Mouse (Mus musculus): ENCODE results near the gene Ppp1r15b. TPM values are rescaled to one million over a fixed set of nuclear protein-coding genes. Genes with fewer than 3 reads are reported as not detected.

Ppp1r15b gene
- polyA plus RNA-seq, 1 experiment from 2014 or later, result 22.2 TPM

DNA sequence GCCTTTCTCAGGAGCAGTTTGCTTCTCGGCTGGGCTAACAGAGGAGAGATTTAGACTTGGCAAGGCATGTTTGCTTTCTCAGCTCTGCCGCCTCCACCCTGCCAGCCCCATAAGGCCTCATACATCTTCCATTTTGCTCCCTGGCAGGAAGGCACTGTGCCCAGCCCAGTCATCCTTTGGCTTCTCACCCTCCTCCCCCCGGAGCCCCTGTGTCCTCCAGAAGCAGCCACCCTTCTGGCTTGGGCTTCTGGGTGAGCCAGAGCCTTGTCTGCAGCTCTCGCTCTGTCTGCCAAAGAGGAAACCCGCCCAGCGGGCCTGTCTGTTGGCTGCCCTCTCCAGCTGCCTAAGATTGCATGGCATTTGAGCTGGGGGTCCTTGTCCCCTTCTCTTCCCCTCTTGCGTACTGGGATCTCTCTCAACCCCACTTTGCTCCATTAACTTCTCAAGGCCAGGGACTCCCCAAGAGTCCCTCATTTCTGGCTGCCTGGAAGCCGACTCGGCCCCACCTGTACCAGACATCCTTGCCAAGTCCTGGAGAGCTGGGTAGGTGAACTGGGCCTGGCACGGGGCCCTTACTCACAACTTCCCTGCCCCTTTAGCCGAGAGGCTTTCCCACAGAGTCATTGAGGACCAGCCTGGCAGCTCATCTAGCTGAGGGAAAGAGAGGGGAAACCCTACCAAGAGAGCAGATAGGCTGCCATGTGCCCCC is 47.9 kb downstream of the Ppp1r15b start:
- Histone ChIP-seq H3K4me1 (ENCODE audit: control insufficient read depth, insufficient read depth, low read depth, low read length) (peaks cover 13% of the 10 kb centered on the region), H3K36me3 (ENCODE audit: control insufficient read depth, insufficient read depth, low read length) (no peaks in the 10 kb centered on the region), H3K27me3 (replicated peaks; ENCODE audit: control insufficient read depth, insufficient read depth, low read length) (no peaks in the 10 kb centered on the region), H3K4me3 (ENCODE audit: low read length) (no peak overlapping the region), H3K27ac (ENCODE audit: low read depth, low read length) (no peak overlapping the region; the same call in 1 of the 2 replicates), H3K9me3 (ENCODE audit: control insufficient read depth, low read length) (no peaks in the 10 kb centered on the region), H3K4me2 (ENCODE audit: low read length) (no peak overlapping the region), H3K9ac (ENCODE audit: low read depth, low read length) (no peak overlapping the region)
- WGBS, result 55% methylated on average over 11 of the region's 11 CpGs
- peak; percentile 57 for ATAC-seq

DNA sequence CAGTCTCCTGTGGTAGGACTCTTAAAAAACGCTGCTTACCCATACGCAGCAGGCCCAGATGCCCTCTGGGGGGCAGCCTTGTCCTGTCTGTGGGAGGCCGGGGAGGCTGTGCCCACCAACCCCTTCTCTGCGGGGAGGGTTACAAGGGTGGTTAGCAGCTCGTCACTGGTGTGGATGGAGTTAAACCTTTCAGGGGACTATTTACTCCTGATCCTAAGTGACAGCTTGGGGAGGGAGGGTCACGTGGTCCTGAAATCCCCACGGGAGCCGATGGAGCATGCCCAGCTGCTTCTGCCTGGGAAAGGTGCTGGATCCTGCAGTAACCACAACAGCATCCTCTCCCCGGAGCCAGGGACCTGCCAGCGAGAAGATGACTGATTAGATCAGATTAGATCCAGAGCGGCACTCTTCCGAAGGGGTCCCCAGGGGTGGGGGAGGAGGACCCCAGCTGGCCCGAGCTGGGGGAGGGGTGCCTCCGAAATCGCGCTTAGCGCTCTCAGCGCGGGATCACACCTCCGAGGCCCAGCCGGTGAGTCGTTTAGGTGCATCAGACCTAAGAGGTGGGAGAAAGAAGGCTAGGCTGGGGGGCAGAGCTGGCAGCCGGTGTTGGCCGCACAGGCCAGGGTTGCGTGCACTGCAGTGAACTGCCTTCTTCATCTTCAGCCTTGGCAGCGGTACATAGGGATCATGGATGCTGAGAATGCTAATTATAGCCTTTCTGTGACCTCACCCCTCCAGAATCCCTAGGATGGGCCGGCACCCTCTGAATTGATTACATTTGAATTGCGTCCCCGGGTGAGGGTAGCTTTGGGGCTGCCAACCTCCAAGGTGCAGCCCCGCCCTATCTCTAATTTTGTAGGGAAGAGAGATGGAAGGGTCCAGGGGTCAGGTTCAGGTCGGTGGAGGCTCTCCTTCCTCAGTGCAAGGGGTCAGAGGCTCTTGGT is 50.4 kb downstream of the Ppp1r15b start:
- H3K9ac ChIP-seq (ENCODE audit: low read depth, low read length), result peak overlapping the region; percentile 67
- H3K4me1 ChIP-seq (ENCODE audit: control insufficient read depth, insufficient read depth, low read depth, low read length), result peaks cover 13% of the 10 kb centered on the region
- H3K36me3 ChIP-seq (ENCODE audit: control insufficient read depth, insufficient read depth, low read length), result no peaks in the 10 kb centered on the region
- peak; percentile 83 for ATAC-seq
- peak overlapping the region; percentile 91 for H3K27ac ChIP-seq (ENCODE audit: low read depth, low read length)
- WGBS, result under 1% methylated on average over 31 of the region's 31 CpGs
- H3K4me2 ChIP-seq (ENCODE audit: low read length), result peak overlapping the region; percentile 82
- peak overlapping the region; percentile 74 for H3K4me3 ChIP-seq (ENCODE audit: low read length)
- no peaks in the 10 kb centered on the region for H3K27me3 ChIP-seq (replicated peaks; ENCODE audit: control insufficient read depth, insufficient read depth, low read length)
- H3K9me3 ChIP-seq (ENCODE audit: control insufficient read depth, low read length), result no peaks in the 10 kb centered on the region

- H3K4me1 ChIP-seq (ENCODE audit: control insufficient read depth, insufficient read depth, low read depth, low read length), result peaks cover 18% of the 10 kb centered on the region
- peak; percentile 53 for ATAC-seq
- H3K4me3 ChIP-seq (ENCODE audit: low read length), result peak overlapping the region; percentile 74
- no peaks in the 10 kb centered on the region for H3K9me3 ChIP-seq (ENCODE audit: control insufficient read depth, low read length)
- no peaks in the 10 kb centered on the region for H3K27me3 ChIP-seq (replicated peaks; ENCODE audit: control insufficient read depth, insufficient read depth, low read length)
- H3K36me3 ChIP-seq (ENCODE audit: control insufficient read depth, insufficient read depth, low read length), result no peaks in the 10 kb centered on the region
- peak overlapping the region; percentile 67 for H3K9ac ChIP-seq (ENCODE audit: low read depth, low read length)
- under 1% methylated on average over 24 of the region's 25 CpGs for WGBS
- H3K4me2 ChIP-seq (ENCODE audit: low read length), result peak overlapping the region; percentile 82
- H3K27ac ChIP-seq (ENCODE audit: low read depth, low read length), result peak overlapping the region; percentile 91
Observed at GRCm38 (mm10) chr1:133182016-133182705, 51.2 kb downstream of the Ppp1r15b start.

- 2% methylated on average over 13 of the region's 16 CpGs for WGBS
Observed at GRCm38 (mm10) chr1:133182706-133183095, 51.8 kb downstream of the Ppp1r15b start.

GRCm38 (mm10) chr1:133183141-133183925 is 52.4 kb downstream of the Ppp1r15b start:
- no peaks in the 10 kb centered on the region for H3K9me3 ChIP-seq (ENCODE audit: control insufficient read depth, low read length)

More at GRCm38 (mm10) chr1:133182706-133183095, 51.8 kb downstream of the Ppp1r15b start:
- H3K27ac ChIP-seq (ENCODE audit: low read depth, low read length), result peak overlapping the region; percentile 91
- peak overlapping the region; percentile 74 for H3K4me3 ChIP-seq (ENCODE audit: low read length)
- peak overlapping the region; percentile 82 for H3K4me2 ChIP-seq (ENCODE audit: low read length)
- H3K27me3 ChIP-seq (replicated peaks; ENCODE audit: control insufficient read depth, insufficient read depth, low read length), result no peaks in the 10 kb centered on the region
- H3K4me1 ChIP-seq (ENCODE audit: control insufficient read depth, insufficient read depth, low read depth, low read length), result peaks cover 21% of the 10 kb centered on the region
- peak overlapping the region; percentile 67 for H3K9ac ChIP-seq (ENCODE audit: low read depth, low read length)
- ATAC-seq, result peak; percentile 34
- no peaks in the 10 kb centered on the region for H3K36me3 ChIP-seq (ENCODE audit: control insufficient read depth, insufficient read depth, low read length)
- no peaks in the 10 kb centered on the region for H3K9me3 ChIP-seq (ENCODE audit: control insufficient read depth, low read length)

DNA sequence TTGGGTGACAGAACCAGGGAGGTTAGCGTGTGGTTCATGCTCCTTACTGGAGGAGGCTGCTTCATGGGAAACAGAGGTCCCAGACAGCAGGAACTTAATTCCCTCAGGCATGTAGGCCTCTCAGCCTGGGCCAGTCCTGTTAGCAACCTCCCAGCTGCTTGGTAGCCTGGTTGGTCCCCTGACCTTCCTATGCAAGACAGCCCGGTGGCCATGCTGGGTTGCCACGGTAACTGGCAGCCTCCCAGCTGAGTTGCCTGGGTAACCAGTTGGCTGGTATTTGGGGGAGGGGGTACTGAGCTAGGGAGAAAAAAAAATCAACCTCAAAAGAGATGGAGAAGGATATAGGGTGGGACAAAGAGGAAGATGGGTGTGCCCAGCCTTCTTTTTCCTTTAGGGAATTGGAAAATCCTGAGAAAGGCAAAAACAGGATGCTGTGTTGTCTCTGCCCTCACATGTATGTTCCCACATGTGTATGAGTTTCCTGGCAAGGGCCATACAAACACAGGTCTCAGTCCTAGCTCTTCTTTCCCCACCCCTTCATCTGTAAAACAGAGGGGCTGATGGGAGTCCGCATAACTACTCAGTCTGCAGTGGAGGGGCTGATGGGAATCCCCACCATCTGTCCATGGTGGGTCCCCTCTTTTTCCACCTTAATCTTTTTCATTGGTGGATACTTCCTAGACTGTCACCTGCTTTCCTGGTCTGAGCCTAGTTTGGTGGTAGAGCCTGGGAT is 57.2 kb downstream of the Ppp1r15b start:
- ATAC-seq, result peak; percentile 78
- H3K4me2 ChIP-seq (ENCODE audit: low read length), result peak overlapping the region; percentile 14; the same call in 1 of the 2 replicates
- H3K27ac ChIP-seq (ENCODE audit: low read depth, low read length), result peak overlapping the region; percentile 69
- no peaks in the 10 kb centered on the region for H3K27me3 ChIP-seq (replicated peaks; ENCODE audit: control insufficient read depth, insufficient read depth, low read length)
- peaks cover 24% of the 10 kb centered on the region for H3K4me1 ChIP-seq (ENCODE audit: control insufficient read depth, insufficient read depth, low read depth, low read length)
- H3K36me3 ChIP-seq (ENCODE audit: control insufficient read depth, insufficient read depth, low read length), result no peaks in the 10 kb centered on the region
- H3K4me3 ChIP-seq (ENCODE audit: low read length), result no peak overlapping the region
- H3K9me3 ChIP-seq (ENCODE audit: control insufficient read depth, low read length), result no peaks in the 10 kb centered on the region
- WGBS, result 4% methylated on average over 4 of the region's 4 CpGs
- H3K9ac ChIP-seq (ENCODE audit: low read depth, low read length), result no peak overlapping the region

More at GRCm38 (mm10) chr1:133183141-133183925, 52.4 kb downstream of the Ppp1r15b start:
- Histone ChIP-seq H3K27me3 (replicated peaks; ENCODE audit: control insufficient read depth, insufficient read depth, low read length) (no peaks in the 10 kb centered on the region), H3K4me1 (ENCODE audit: control insufficient read depth, insufficient read depth, low read depth, low read length) (peaks cover 22% of the 10 kb centered on the region), H3K4me3 (ENCODE audit: low read length) (peak overlapping the region; percentile 74), H3K36me3 (ENCODE audit: control insufficient read depth, insufficient read depth, low read length) (no peaks in the 10 kb centered on the region), H3K27ac (ENCODE audit: low read depth, low read length) (peak overlapping the region; percentile 91), H3K9ac (ENCODE audit: low read depth, low read length) (peak overlapping the region; percentile 67), H3K4me2 (ENCODE audit: low read length) (peak overlapping the region; percentile 82)
- no peak for ATAC-seq
- WGBS, result 9% methylated on average over 16 of the region's 16 CpGs

- ATAC-seq, result no peak
- H3K36me3 ChIP-seq (ENCODE audit: control insufficient read depth, insufficient read depth, low read length), result no peaks in the 10 kb centered on the region
- 73% methylated on average over 8 of the region's 8 CpGs for WGBS
- H3K9ac ChIP-seq (ENCODE audit: low read depth, low read length), result no peak overlapping the region
- H3K27ac ChIP-seq (ENCODE audit: low read depth, low read length), result no peak overlapping the region
- no peak overlapping the region for H3K4me2 ChIP-seq (ENCODE audit: low read length)
- H3K27me3 ChIP-seq (replicated peaks; ENCODE audit: control insufficient read depth, insufficient read depth, low read length), result no peaks in the 10 kb centered on the region
- no peaks in the 10 kb centered on the region for H3K9me3 ChIP-seq (ENCODE audit: control insufficient read depth, low read length)
- peaks cover 20% of the 10 kb centered on the region for H3K4me1 ChIP-seq (ENCODE audit: control insufficient read depth, insufficient read depth, low read depth, low read length)
- no peak overlapping the region for H3K4me3 ChIP-seq (ENCODE audit: low read length)
Observed at GRCm38 (mm10) chr1:133188719-133189118, 57.8 kb downstream of the Ppp1r15b start.

All from hindbrain, embryonic 16.5 days (tissue).